Mouse (Mus musculus) embryonic fibroblast, embryonic 13.5 days (primary cell): Measurements from ENCODE around the gene Apbb1ip. TPM values are rescaled to one million over a fixed set of nuclear protein-coding genes. Genes with fewer than 3 reads are reported as not detected.
A peak's percentile ranks its signal among the peaks of the same experiment; 100 is the strongest.
"Not testable (repeated sequence)": the region's sequence is repeated elsewhere in the genome, so short reads cannot be mapped to it uniquely, and the experiment has no call there.

ENCODE experiments used
- H3K27ac ChIP-seq: 2 replicates; pipeline ENCODE4 v1.5.1; 2012; ENCODE audit warnings: low read length, control low read depth, inconsistent platforms; ENCODE audit not compliant: insufficient read depth
- H3K4me1 ChIP-seq: 2 replicates; pipeline ENCODE4 v1.6.1; 2011; ENCODE audit warnings: low read length; ENCODE audit not compliant: control insufficient read depth, insufficient read depth
- H3K4me3 ChIP-seq: 2 replicates; pipeline ENCODE4 v1.5.1; 2011; ENCODE audit warnings: mild to moderate bottlenecking, control low read depth, low read length; ENCODE audit not compliant: insufficient read depth
- CTCF ChIP-seq: IDR thresholded peaks from 2 replicates; pipeline ENCODE4 v1.5.1; 2011; ENCODE audit warnings: mild to moderate bottlenecking, control low read depth, low read length, moderate library complexity, borderline replicate concordance; ENCODE audit not compliant: insufficient read depth
- POLR2A ChIP-seq: IDR thresholded peaks from 2 replicates; pipeline ENCODE4 v1.6.1; 2011; ENCODE audit warnings: low read depth, mild to moderate bottlenecking, control low read depth, low read length, moderate library complexity
- polyA plus RNA-seq: library from polyadenylated mRNA; stranded (reverse); fragments of >200 nt; gene quantifications from 2 replicates; pipeline ENCODE4 v1.2.4, GENCODE M21; 2011; ENCODE audit warnings: low read depth; ENCODE audit not compliant: missing spikeins, insufficient read length

The Apbb1ip gene
- polyA plus RNA-seq, 1 experiment = 34.8 TPM

DNA sequence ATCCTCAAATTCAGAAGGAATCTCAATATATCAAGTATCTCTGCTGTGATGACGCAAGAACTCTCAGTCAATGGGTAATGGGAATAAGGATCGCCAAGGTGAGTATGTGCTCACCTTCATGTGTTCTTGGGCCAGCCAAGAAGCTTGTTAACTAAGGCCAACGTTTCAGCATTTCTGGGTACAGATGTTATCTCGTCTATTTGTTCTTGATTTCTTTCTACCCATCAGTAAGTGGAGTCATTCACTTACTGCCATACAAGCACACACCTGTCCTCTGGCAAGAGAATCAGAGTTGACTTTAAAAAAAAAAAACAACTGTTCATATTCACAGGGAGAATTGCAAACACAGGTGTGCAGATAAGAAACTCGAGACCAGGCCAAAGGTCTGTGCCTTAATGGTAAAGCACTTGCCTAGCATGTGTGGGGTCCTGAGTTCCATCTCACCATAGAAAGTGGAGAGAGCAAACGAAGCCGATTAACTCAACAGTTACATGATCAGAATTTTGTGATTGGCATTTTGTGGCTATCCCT, 93.1 kb downstream of the Apbb1ip start:
- H3K27ac ChIP-seq = no peak overlapping the region
- TF ChIP-seq CTCF (no peak), POLR2A (no peak)
- H3K4me1 ChIP-seq = no peaks in the 10 kb centered on the region
- no peak overlapping the region for H3K4me3 ChIP-seq

- H3K27ac ChIP-seq = no peak overlapping the region
- TF ChIP-seq POLR2A (no peak), CTCF (no peak)
- no peaks in the 10 kb centered on the region for H3K4me1 ChIP-seq
- H3K4me3 ChIP-seq = no peak overlapping the region
Measured at GRCm38 (mm10) chr2:22873159-22873558, 99.3 kb downstream of the Apbb1ip start.

DNA sequence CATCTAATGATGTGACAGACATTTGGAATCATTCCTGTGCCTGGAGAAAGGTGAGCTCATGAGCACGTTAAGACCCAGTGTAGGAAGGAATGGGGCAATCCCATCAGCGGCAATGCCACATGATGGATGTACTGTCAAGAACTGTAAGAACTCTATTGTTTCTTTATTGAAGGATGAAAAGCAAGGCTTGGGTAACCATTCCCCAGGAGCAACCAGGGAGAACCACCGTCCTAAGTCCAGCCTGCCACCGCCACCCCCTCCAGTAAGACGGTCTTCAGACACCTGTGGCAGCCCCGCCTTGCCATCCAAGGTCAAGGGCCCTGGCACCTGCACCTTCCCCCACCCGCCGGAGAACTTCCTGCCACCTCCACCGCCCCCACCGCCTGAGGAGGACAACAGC, 100.7 kb downstream of the Apbb1ip start:
- Histone ChIP-seq H3K4me3 (no peak overlapping the region), H3K27ac (no peak overlapping the region), H3K4me1 (no peaks in the 10 kb centered on the region)
- TF ChIP-seq POLR2A (no peak), CTCF (no peak)

DNA sequence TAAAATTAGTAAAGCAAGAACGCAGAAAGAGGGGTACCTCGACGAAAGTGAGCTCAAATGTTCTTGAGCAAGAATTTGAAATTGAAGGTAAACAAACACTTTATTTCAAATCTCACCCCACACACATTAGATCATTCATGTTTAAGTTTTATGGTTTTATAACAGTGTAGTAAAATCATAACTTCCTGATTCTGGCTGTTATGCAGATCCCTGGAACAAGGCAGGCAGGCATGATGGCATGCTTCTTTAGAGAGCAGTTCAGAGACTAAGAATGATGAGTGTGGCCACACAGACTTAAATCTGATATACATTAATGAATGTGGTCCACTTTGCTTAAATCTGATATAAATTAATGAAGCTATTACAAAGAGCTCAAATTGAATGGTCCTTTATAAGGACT, 102.7 kb downstream of the Apbb1ip start:
- Histone ChIP-seq H3K4me1 (no peaks in the 10 kb centered on the region), H3K4me3 (no peak overlapping the region), H3K27ac (no peak overlapping the region)
- TF ChIP-seq CTCF (no peak), POLR2A (no peak)

DNA sequence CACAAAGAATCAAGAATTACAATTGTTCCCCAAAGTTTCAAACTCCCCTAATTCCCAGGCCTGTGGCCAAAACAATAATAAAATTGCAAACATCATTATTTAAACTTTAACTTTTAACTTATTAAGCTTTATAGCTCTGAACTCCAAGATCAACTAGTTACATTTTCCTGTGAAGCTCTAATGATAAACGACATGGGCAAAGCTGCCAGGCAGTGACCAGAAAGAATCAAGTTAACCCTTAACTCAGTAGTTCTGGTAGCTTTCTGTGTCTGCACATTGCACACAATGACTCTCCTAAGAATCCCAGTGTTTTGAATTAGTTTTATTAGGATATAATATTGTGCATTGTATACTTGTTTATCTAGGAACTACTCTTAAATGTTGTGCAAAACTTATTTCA, 104.9 kb downstream of the Apbb1ip start:
- no peak for TF ChIP-seq POLR2A
- no peak for TF ChIP-seq CTCF
- no peak overlapping the region for H3K4me3 ChIP-seq
- no peaks in the 10 kb centered on the region for H3K4me1 ChIP-seq
- no peak overlapping the region for H3K27ac ChIP-seq

- not testable (repeated sequence) for H3K4me1 ChIP-seq, H3K27ac ChIP-seq, H3K4me3 ChIP-seq
Measured at GRCm38 (mm10) chr2:22880726-22881125, 106.8 kb downstream of the Apbb1ip start.

DNA sequence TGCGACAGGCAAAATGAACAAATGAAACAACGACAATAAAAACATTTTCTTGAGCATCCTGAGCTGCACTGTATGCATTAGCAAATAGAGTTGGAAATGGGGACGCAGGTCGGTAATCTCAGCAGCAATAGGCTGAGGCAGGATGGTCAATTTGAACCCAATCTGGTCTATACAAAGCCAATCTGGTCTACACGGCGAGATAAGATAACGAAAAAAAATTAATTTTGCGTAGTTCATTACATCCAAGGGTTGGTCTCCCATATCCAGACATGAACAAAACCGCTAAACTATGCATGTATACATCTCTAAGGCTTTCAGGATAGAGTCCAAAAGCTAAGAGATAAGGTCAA, 121.0 kb downstream of the Apbb1ip start:
- H3K27ac ChIP-seq = peak overlapping the region; percentile 39
- H3K4me3 ChIP-seq = peak overlapping the region; percentile 97
- TF ChIP-seq CTCF = no peak
- no peak for TF ChIP-seq POLR2A
- no peaks in the 10 kb centered on the region for H3K4me1 ChIP-seq

DNA sequence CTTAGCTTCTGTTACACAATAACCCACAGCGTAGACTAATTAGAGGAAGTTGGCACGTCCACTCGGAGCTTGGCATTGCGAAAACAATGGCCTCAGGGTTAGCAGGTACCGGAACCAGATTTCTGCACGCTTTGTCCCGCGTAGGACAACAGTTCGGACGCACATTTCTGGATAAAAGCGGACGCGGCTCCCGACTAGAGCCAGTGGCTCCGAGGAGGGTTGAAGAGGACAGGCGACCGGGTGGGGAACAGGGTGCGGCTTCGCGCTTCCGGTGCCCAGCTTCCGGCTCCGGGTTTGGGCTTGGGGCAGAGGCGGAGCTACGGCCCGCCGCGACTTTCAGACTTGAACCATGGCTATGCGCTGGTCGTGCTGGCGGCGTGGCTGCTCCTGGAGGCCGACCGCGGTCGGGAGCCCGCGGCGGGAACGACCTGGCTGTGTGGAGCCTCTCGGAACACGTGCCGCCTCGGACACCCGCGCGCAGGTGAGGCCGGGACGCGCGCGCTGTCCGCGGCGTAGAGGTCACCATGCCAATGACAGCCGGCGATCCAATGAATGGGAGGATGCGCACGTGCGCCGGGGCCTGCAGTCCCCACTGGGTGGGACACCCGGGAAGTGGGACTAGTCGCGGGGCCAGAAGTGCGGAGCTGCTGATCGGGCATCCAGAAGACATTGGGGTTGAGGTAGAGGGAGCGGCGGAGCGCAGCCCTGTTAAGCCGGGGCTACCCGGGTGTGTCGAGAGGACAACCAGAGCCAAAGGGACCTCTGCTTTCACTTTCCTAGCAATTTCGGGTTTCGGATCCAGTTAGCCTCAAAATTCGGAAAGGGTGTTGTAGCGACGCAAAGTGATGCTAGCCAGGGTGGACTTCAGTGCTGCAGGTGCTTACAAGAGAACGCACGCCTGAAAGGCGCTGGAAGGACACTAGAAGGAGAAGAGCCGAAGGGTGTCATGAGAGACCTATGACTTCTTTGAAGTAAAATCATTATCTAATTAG, 121.7 kb downstream of the Apbb1ip start, which contains the start of gene Pdss1:
Pdss1 (plus strand) TSS at position 241 of the 992 bp plus-strand sequence.
- peak; percentile 79 for TF ChIP-seq POLR2A
- no peak for TF ChIP-seq CTCF
- H3K4me3 ChIP-seq = peak within 1 kb of the TSS; percentile 97
- H3K4me1 ChIP-seq = no peaks in the 10 kb centered on the region
- H3K27ac ChIP-seq = peak within 1 kb of the TSS; percentile 39

- Histone ChIP-seq H3K4me1 (no peaks in the 10 kb centered on the region), H3K27ac (no peak overlapping the region)
- TF ChIP-seq CTCF (no peak), POLR2A (no peak)
Measured at GRCm38 (mm10) chr2:22903947-22904346, 130.1 kb downstream of the Apbb1ip start.

GRCm38 (mm10) chr2:22914421-22914820, 140.5 kb downstream of the Apbb1ip start:
- Histone ChIP-seq H3K4me1 (no peaks in the 10 kb centered on the region), H3K27ac (no peak overlapping the region)
- TF ChIP-seq CTCF (no peak), POLR2A (no peak)

More at GRCm38 (mm10) chr2:22903947-22904346, 130.1 kb downstream of the Apbb1ip start:
- H3K4me3 ChIP-seq = no peak overlapping the region

More at GRCm38 (mm10) chr2:22914421-22914820, 140.5 kb downstream of the Apbb1ip start:
- no peak overlapping the region for H3K4me3 ChIP-seq
